Mouse (Mus musculus) megakaryocyte, embryonic 14.5 days (primary cell): ENCODE measurements around the gene 2810006K23Rik.

ENCODE experiments used
- FLI1 ChIP-seq: IDR thresholded peaks from 2 replicates; pipeline ENCODE4 v1.6.1; 2012; ENCODE audit warnings: low read length, inconsistent platforms, mixed read lengths
- GATA1 ChIP-seq: IDR thresholded peaks from 3 replicates; pipeline ENCODE4 v1.6.1; 2012; ENCODE audit warnings: mixed read lengths, low read length, inconsistent platforms, borderline replicate concordance

GRCm38 (mm10) chr5:124334392-124334791, 6.5 kb downstream of the 2810006K23Rik start:
- TF ChIP-seq GATA1: no peak
- TF ChIP-seq FLI1: no peak
